Mouse (Mus musculus) spleen, postnatal 36 days (tissue): ENCODE results near the gene Ppcdc.
A peak's percentile ranks its signal among the peaks of the same experiment; 100 is the strongest.

ENCODE experiments used
- DNase-seq, 2 experiments: peaks; one replicate each; pipeline ENCODE4 v3.0.0; 2022; ENCODE audit warnings: low spot score in 2 of 2, mixed read lengths in 1 of 2

The Ppcdc gene

GRCm38 (mm10) chr9:57354377-57355183, 85.3 kb downstream of the Ppcdc start:
- DNase-seq, result no peak

- peak; percentile 3 to 40 for DNase-seq
Observed at GRCm38 (mm10) chr9:57351277-57351676, 88.6 kb downstream of the Ppcdc start.

- DNase-seq, result no peak
Observed at GRCm38 (mm10) chr9:57345902-57346301, 94.0 kb downstream of the Ppcdc start.

GRCm38 (mm10) chr9:57343752-57344151, 96.2 kb downstream of the Ppcdc start:
- DNase-seq, result no peak

- no peak for DNase-seq
Observed at GRCm38 (mm10) chr9:57342906-57343474, 96.9 kb downstream of the Ppcdc start.

GRCm38 (mm10) chr9:57342186-57342585, 97.7 kb downstream of the Ppcdc start:
- no peak for DNase-seq

- no peak for DNase-seq
Observed at GRCm38 (mm10) chr9:57340361-57340760, 99.6 kb downstream of the Ppcdc start.

- peak; percentile 45 to 53 for DNase-seq
Observed at GRCm38 (mm10) chr9:57339577-57340210, 100.2 kb downstream of the Ppcdc start.

GRCm38 (mm10) chr9:57338706-57339105, 101.2 kb downstream of the Ppcdc start:
- no peak for DNase-seq
